Mouse (Mus musculus) midbrain, postnatal 0 days (tissue): ENCODE data around the gene Ppia. TPM values are rescaled to one million over a fixed set of nuclear protein-coding genes. Genes with fewer than 3 reads are reported as not detected.
"Not testable (repeated sequence)": the region's sequence is repeated elsewhere in the genome, so short reads cannot be mapped to it uniquely, and the experiment has no call there.

Experiments used
- ATAC-seq: fragments of 200-750 bp; cut with Nextera tagmentation; 2 replicates; pipeline ENCODE4 v1.8.0; 2017; ENCODE audit warnings: moderate number of reproducible peaks, mild to moderate bottlenecking, moderate TSS enrichment, moderate library complexity; ENCODE audit not compliant: low FRiP score
- DNase-seq: peaks from one replicate; pipeline ENCODE4 v3.0.0-alpha.2; 2015; ENCODE audit warnings: low spot score
- H3K27ac ChIP-seq: fragments of 300-500 bp; sonication (generic); 2 replicates; pipeline ENCODE4 v1.5.1; 2014; ENCODE audit warnings: low read depth, mild to moderate bottlenecking, low read length, mixed read lengths
- H3K27me3 ChIP-seq: fragments of 300-500 bp; sonication (generic); 2 replicates; pipeline ENCODE4 v1.6.1; 2014; ENCODE audit warnings: low read length, control low read depth, mixed read lengths; ENCODE audit not compliant: insufficient read depth
- H3K36me3 ChIP-seq: fragments of 300-500 bp; sonication (generic); 2 replicates; pipeline ENCODE4 v1.6.1; 2014; ENCODE audit warnings: low read length, control low read depth, mixed read lengths; ENCODE audit not compliant: insufficient read depth
- H3K4me1 ChIP-seq: fragments of 300-500 bp; sonication (generic); 2 replicates; pipeline ENCODE4 v1.6.1; 2014; ENCODE audit warnings: mild to moderate bottlenecking, control low read depth, antibody characterized with exemption, low read length, mixed read lengths; ENCODE audit not compliant: insufficient read depth
- H3K4me2 ChIP-seq: fragments of 300-500 bp; sonication (generic); 2 replicates; pipeline ENCODE4 v1.6.1; 2014; ENCODE audit warnings: low read depth, mild to moderate bottlenecking, low read length, mixed read lengths; ENCODE audit not compliant: poor library complexity, severe bottlenecking
- H3K4me3 ChIP-seq: fragments of 300-500 bp; sonication (generic); 2 replicates; pipeline ENCODE4 v1.5.1; 2014; ENCODE audit warnings: low read depth, mild to moderate bottlenecking, low read length, moderate library complexity
- H3K9ac ChIP-seq: fragments of 300-500 bp; sonication (generic); replicated peaks from 2 replicates; pipeline ENCODE4 v1.6.1; 2014; ENCODE audit warnings: mild to moderate bottlenecking, low read length, moderate library complexity, mixed read lengths; ENCODE audit not compliant: poor library complexity, severe bottlenecking
- H3K9me3 ChIP-seq: fragments of 300-500 bp; sonication (generic); 2 replicates; pipeline ENCODE4 v1.6.1; 2016; ENCODE audit warnings: low read length, control low read depth
- CTCF ChIP-seq: IDR thresholded peaks from 2 replicates; pipeline ENCODE4 v1.5.1; 2016; ENCODE audit warnings: antibody characterized with exemption, mild to moderate bottlenecking
- WGBS: fragments of 180-500 bp; shearing (Covaris S2); extraction: QIAGEN DNeasy Blood & Tissue Kit; methylation state at CpG from one replicate; pipeline ENCODE4 v1.1.7; 2014; 5-methylcytosine and 5-hydroxymethylcytosine counted together
- polyA plus RNA-seq: library from polyadenylated mRNA; unstranded; fragments of >200 nt; fragmentation: Nextera tagmentation; extraction: Ambion mirVana; gene quantifications from 2 replicates; pipeline ENCODE4 v1.2.1, GENCODE M21; 2015
- total RNA-seq: library from RNA; depleted of rRNA; stranded (reverse); fragments of >200 nt; gene quantifications from 2 replicates; pipeline ENCODE4 v1.2.3, GENCODE M21; 2014; rRNA removed

Ppia gene
- total RNA-seq (2,296 and 2,489 TPM in 2 replicates), polyA plus RNA-seq (5,099 and 5,106 TPM in 2 replicates)

GRCm38 (mm10) chr11:6414751-6415550 lies at the start of gene Ppia:
Ppia (plus strand) TSS chr11:6415443.
- Histone ChIP-seq H3K36me3 (peaks cover 8% of the 10 kb centered on the region), H3K9me3 (no peaks in the 10 kb centered on the region), H3K4me3 (peak within 1 kb of the TSS; percentile 91), H3K9ac (peak within 1 kb of the TSS; percentile 99), H3K27ac (peak within 1 kb of the TSS; percentile 99), H3K4me2 (peak within 1 kb of the TSS; percentile 71), H3K4me1 (peaks cover 13% of the 10 kb centered on the region), H3K27me3 (no peaks in the 10 kb centered on the region)
- TF ChIP-seq CTCF: no peak
- peak; percentile 57 for ATAC-seq
- 11% methylated on average over 21 of the region's 21 CpGs for WGBS
- no peak for DNase-seq

- no peaks in the 10 kb centered on the region for H3K36me3 ChIP-seq
- peak; percentile 52; the same call in 1 of the 2 replicates for ATAC-seq
- peak; percentile 84 for TF ChIP-seq CTCF
- no peaks in the 10 kb centered on the region for H3K9me3 ChIP-seq
- peak; percentile 65 for DNase-seq
- no peak overlapping the region for H3K27ac ChIP-seq
- H3K27me3 ChIP-seq: no peaks in the 10 kb centered on the region
- no peak overlapping the region for H3K4me3 ChIP-seq
- no peak overlapping the region for H3K4me2 ChIP-seq
- no peaks in the 10 kb centered on the region for H3K4me1 ChIP-seq
- no peak overlapping the region for H3K9ac ChIP-seq
- 22% methylated on average over 11 of the region's 11 CpGs for WGBS
These were observed 49.4 kb upstream of the Ppia start for GRCm38 (mm10) chr11:6365885-6366284.

GRCm38 (mm10) chr11:6366434-6366833 lies 48.8 kb upstream of the Ppia start:
- no peaks in the 10 kb centered on the region for H3K4me1 ChIP-seq
- DNase-seq (no peak), ATAC-seq (no peak)
- no peak overlapping the region for H3K27ac ChIP-seq
- H3K9ac ChIP-seq: no peak overlapping the region
- no peak overlapping the region for H3K4me2 ChIP-seq
- no peak for TF ChIP-seq CTCF
- no peak overlapping the region for H3K4me3 ChIP-seq
- no peaks in the 10 kb centered on the region for H3K36me3 ChIP-seq
- no peaks in the 10 kb centered on the region for H3K27me3 ChIP-seq
- 74% methylated on average over 6 of the region's 6 CpGs for WGBS
- H3K9me3 ChIP-seq: no peaks in the 10 kb centered on the region

- no peak overlapping the region for H3K9ac ChIP-seq
- no peaks in the 10 kb centered on the region for H3K27me3 ChIP-seq
- H3K36me3 ChIP-seq: no peaks in the 10 kb centered on the region
- no peak overlapping the region for H3K4me3 ChIP-seq
- 81% methylated on average over 4 of the region's 4 CpGs for WGBS
- DNase-seq (no peak), ATAC-seq (no peak)
- H3K9me3 ChIP-seq: no peaks in the 10 kb centered on the region
- no peak overlapping the region for H3K27ac ChIP-seq
- H3K4me1 ChIP-seq: no peaks in the 10 kb centered on the region
- no peak overlapping the region for H3K4me2 ChIP-seq
- no peak for TF ChIP-seq CTCF
These were observed 48.1 kb upstream of the Ppia start for GRCm38 (mm10) chr11:6367156-6367555.

GRCm38 (mm10) chr11:6367986-6368385 lies 47.3 kb upstream of the Ppia start:
- H3K27ac ChIP-seq, ATAC-seq, H3K9me3 ChIP-seq, H3K4me1 ChIP-seq, H3K36me3 ChIP-seq, H3K9ac ChIP-seq, H3K4me3 ChIP-seq, H3K27me3 ChIP-seq, H3K4me2 ChIP-seq, DNase-seq: not testable (repeated sequence)
- WGBS: 77% methylated on average over 5 of the region's 5 CpGs

- H3K27me3 ChIP-seq: no peaks in the 10 kb centered on the region
- no peak for DNase-seq
- H3K27ac ChIP-seq: no peak overlapping the region
- no peaks in the 10 kb centered on the region for H3K9me3 ChIP-seq
- no peak overlapping the region for H3K4me2 ChIP-seq
- no peak for ATAC-seq
- H3K4me3 ChIP-seq: no peak overlapping the region
- H3K4me1 ChIP-seq: no peaks in the 10 kb centered on the region
- H3K9ac ChIP-seq: no peak overlapping the region
- 90% methylated on average over 11 of the region's 11 CpGs for WGBS
- H3K36me3 ChIP-seq: no peaks in the 10 kb centered on the region
- no peak for TF ChIP-seq CTCF
These were observed 43.7 kb upstream of the Ppia start for GRCm38 (mm10) chr11:6371376-6372155.
